Mouse (Mus musculus) cerebellum, adult 18-20 months (tissue): ENCODE measurements at regions not wholly inside any gene's neighbourhood (a gene's known extent, or its start where the extent isn't known, plus 50 kb on each side); places are given as distances from the start of the nearest gene placed in this dataset.

Source experiments
- DNase-seq, 2 experiments: peaks; one replicate each; pipeline ENCODE4 v3.0.0; 2021

DNA sequence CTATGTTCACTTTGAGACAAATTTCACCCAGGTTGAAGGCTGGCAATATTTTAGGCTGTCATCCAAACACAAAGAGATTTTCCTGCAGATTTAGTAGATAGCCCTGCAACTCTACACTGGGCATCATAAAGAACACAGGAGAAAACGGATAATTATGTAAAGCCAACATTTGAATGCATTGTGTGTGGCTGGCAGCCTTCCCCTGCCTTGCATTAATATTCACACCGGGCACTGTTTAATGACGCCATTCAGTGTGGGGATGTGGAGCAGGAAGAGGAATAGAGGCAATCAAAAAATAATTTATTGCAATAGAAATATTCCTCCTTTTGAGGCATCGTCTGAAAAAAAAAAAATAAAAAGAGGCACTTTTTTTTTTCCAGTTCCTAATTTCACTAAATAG lies 105.7 kb downstream of the Samd5 start:
- DNase-seq: no peak

DNA sequence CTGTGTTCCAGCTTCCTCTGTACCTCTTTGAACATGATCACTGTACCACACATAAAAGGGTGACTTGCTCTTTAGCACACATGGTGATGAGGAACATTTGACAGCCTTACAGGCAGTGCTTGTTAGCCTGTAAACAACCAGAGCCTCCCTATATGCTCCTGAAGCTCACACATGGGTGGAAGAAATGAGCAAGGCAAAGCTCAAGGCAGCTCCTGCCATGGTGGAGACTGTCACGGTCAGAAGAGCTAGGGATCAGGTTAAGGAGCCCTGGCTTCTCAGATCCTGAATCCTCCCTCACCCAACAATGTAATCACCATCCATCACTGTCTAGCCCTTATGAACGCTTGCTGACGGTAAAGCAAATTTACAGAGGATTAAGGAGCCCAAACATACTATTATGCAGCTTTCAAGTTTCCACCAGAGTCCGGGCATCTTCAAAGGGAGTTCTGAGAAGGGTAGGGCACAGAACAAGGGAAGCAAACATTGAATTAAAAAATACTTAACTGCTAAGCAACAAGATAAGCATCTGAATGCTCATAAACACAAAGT lies 117.4 kb downstream of the Samd5 start:
- DNase-seq: no peak

DNA sequence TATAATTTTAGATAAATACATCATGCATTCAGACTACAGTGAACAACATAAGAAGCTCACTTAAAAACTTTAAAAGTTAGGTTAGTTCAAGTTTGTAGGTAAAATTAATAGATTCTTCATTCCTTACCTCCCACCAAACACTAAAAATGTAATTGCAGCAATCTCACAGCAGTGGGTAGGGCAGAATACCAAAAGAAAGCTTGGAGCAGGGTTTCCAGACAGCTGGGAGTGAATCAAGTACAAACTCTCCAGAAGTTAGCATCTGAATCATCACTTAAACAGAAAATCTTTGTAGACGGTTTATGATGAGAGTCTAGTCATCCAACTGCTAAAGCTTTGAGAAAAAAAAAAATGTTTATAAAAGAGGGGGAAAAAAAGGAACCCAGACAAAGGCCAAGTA lies 117.9 kb downstream of the Samd5 start:
- DNase-seq: no peak

DNA sequence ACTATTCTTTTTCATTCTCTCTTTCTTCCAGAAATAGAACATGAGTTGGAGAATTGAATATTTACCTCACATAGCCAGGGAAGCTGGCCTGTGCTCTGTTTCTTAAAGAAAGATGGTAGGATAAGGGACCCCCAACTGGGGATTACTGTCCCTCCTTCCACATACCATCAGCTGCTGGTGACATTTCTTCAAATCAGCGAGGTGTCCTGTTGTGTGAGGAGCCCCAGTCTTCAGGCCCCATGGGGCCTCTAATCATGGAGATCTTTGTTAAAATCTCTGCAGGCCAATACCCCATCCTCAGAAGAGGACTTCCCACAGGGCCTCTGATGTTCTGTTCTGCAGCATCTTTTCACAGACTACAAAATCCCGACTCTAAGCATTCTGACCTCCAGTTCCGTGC lies 121.1 kb downstream of the Samd5 start:
- DNase-seq: no peak

DNA sequence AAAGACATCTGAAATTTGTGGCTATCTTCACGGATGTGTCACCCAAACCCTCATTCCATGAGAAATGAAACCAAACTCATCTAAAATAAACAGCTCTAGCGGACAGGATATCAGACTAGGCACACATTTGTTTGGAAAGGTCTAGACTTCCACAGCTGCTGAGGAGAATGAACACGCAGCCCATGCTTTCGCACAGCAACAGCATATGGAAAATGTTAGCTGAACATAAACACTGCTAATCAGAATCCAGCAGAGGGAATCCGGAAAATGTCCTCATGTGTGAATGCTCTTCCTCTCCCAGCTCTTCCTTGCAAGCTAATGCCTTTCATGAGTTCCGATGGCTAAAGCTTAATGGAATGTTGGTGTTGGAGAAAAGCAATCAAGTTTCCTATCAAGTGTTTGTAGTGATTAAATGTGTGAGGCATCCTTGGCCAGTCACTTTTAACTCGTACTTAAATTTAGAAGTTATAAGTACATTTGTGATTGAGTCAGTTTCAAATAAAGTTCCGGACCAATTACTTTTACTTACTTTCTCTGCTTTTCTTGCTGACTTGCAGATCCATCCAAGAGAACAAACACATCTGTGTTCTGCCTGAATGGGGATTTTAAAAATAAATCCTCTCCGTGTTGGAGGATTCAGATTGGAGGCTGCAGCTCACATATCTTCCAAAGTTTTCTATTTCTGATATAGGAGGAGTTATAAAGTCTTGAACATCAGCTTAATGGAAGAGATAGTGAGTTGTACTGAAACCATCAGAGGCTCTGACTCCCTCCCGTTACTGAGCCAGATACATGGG lies 124.9 kb downstream of the Samd5 start:
- no peak for DNase-seq

DNA sequence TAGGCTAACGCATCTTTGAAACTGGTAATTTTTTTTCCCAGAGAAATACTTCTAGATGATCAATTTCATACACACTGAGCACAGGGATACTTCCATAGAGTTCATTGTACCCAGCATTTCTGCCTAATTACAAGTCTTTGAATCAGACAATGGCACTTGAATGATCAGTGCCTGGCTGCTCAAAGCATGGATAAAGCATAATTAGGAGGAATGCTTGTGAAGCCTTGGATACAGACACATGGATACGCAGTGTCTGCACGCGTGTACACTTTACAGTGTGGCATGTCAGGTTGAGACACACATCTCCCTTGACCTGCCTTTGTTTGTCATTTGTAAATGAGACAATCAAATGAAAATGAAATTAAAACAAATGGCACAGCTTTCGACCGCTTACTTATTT lies 129.2 kb downstream of the Samd5 start:
- no peak for DNase-seq

DNA sequence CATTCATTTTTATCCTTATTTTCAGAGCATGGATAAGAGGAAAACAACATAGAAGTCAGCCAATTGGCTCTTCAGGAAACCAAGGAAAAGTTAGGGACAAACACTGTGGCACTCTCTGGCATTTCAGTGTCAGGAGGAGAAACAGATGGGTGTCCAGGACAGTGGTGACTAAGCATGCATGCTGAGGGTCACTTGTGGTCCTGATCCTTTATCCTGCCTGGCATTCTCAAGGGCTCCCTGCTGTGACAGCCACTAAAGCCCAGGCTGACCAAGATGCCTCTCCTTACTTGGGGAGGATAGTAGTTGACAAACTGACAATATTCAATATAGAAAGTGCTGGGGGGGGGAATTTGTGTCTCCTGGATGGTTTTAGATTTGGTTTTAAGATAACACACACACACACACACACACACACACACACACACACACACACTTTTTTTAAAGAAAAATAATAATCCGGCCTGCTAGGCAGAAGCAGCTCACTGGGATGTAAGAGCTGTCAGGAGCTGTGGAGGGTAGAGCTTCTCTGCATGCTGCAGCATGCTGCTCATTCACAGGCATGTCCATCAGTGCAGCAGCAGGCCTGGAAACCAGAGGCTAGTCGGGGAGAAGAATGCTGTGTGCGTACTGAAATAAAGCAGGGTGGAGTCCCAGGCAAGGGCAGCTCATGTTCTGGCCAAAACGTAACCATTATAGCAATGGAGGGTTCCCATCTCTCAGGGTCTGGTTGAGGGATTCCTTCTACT lies 130.8 kb downstream of the Samd5 start:
- no peak for DNase-seq

DNA sequence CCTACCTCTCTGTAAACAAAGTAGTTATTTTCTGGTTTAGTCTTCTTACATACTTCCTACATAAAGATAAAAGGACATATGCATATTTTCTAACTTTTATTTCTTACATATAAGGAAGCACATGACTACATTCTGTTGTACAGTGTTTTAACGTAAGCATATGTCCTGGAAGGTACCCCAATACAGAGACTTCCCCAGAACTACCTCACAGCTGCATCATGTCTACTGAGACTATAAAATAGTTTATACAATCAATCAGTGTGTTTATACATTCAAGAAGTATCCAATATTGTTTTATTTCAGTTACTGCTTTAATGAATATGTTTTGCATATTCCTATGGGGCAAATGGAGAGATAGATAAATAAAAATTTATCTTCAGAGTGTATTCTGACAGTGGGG lies 133.4 kb downstream of the Samd5 start:
- no peak for DNase-seq

DNA sequence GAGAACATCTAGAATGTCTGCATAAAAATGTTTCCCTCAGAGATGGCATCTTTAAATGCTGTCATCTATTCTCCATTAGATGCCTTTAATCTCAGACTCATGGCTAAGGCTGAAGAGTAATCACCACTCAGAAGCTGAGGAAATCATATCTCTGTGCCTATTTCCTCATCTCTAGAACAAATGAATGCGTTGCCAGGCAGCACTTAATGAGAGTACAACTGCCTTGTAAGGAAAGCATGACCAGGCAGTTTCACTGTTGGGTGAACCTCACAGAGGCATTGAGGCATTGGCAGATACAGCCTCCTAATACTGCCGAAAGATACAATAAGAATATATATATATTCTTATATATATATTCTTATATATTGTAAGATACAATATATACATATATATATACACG lies 137.3 kb downstream of the Samd5 start:
- DNase-seq: no peak

DNA sequence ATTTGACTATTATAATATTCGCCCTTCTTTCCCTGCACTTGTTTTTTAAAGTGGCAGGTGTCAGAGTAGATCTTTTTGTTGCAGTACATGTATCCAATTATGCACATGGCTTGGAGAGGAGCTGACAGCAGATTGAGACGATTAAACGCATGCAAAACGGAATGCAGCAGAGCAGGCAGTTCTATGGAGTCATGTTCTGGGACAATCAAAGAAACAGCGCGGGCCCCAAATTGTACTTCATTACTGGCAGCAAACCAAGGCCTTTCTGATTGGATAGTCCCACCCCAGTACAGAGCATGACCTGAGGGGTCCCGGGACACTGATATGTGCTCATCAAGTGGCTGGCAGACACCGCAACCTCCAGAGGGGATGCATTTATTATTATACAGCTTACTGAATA lies 140.5 kb downstream of the Samd5 start:
- DNase-seq: no peak

DNA sequence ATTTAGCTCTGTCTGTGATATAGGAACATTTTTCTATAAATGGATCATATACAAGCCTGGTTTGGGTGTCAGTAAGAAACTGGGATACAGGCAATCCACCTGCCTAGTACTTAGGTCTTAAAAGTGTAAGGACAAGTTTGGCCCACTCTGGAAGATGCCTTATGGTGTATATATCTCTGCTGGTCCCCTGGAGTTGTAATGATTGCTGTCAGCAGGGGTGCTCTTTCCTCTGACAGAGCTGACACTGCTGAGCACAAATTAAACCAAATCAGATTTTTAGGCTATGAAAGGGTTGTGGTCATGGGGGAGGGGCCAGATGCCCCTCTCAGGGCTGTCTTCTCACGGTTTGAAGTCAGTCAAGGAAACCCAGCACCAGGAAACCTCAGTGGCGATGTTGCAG lies 141.7 kb downstream of the Samd5 start:
- DNase-seq: no peak

DNA sequence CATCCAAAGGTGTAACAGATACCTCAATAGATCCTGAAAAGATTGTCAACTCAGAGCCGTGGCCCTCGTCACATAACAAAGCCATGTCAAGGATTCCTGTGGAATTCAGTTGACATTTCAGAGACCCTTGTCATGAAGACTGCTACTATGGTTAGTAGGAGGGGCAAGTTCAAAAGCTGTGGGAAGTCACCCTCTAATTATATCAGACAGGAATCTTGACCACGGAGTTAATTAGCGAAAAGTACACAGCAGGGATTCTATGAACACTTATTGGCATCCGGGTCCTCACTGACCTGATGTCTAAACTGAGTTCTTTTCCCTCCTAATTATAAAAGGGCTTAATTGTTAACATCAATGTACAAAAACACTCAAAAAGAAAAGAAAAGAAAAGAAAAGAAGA lies 143.1 kb downstream of the Samd5 start:
- DNase-seq: no peak

DNA sequence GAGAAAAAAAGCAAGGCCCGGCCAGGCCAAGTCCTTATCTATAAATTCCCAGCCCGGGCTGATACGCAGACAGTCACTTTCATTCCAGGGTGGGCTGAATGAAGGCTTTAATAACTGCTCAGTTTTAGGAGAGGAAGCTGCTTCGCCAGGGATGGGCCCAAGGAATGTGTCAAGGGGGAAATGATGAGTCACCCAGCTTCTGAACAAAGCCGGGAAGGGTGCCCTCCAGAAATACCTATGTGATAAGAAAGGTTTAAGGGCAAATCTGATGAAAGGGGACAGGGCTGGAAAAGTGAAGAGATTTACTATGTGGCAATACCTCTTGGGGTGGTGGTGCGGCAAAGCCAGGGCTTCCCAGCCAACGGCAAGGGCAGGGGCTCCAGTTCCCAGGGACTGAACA lies 145.6 kb downstream of the Samd5 start:
- no peak for DNase-seq

DNA sequence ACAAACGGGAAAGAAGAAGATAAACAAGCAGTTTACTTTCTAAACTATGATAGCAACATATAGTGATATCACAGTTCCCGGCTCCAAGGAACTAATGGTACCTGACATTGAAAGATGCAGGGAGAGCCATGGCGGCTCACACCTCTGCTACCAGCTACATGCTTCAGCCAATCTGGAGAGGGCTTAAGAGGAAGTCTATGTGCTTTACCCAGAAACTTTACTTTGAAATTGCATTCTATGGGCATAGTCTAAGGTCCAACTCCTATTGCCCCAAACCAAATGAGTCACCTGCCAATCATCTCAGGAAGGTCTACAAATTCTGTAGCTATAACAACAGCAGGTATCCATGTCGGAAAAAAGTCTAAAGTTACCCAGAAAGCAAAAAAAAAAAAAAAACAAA lies 146.9 kb downstream of the Samd5 start:
- no peak for DNase-seq

DNA sequence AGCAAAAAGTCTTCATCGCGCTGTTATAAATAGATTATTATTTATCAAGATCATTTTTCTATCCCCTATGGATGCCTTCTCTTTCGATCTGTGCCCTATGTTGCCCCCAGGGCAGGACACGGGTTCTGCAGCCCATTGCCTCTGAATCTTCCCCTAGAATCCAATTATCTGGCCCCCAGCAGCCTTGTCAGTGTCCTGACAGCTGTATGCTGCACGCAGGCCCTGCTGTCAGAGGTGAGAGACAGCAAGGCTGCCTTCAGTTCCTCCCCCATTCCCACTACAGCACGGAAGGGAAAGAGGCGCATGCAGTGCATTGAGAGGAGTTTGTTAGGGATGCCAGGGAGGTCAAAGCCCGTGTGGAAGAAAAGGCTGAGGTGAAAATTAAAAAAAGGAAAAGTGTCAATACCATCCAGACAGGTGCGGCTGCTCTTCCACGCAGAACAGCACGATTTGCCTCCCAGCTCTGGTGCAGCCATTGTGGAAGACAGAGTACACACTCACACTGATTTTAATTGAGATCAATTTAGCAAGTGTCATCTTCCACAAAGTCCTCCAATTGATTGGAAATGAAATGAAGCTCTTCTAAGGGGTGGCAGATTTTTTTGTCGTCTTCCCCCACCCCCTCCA lies 165.1 kb downstream of the Samd5 start:
- no peak for DNase-seq

DNA sequence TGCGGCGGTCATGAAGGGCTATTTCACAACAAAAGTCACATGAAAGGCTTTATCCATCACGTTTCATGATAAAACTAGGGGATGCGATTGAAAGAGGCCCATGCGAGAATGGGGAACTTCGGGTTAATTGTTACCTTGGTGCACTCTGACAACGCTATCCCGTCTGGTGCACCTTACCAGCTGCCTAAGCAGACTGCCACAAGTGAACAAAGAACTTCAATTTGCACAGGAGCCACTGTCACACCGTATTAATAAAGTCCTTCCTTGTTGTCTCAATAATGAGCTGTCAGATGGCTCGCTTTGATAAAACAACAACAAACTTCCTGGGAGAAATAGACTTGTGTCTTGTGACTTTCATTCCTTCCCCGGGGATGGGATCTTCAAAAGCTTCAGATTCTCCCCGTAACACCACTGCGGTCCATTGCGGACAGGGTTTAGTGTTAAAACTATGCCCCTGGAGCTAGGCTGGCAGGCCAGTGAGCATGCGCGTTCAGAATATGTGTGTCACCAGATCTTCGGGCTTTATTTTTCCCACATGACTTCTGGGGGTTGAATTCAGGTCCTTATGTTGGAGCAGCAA lies 165.8 kb downstream of the Samd5 start:
- DNase-seq: no peak

DNA sequence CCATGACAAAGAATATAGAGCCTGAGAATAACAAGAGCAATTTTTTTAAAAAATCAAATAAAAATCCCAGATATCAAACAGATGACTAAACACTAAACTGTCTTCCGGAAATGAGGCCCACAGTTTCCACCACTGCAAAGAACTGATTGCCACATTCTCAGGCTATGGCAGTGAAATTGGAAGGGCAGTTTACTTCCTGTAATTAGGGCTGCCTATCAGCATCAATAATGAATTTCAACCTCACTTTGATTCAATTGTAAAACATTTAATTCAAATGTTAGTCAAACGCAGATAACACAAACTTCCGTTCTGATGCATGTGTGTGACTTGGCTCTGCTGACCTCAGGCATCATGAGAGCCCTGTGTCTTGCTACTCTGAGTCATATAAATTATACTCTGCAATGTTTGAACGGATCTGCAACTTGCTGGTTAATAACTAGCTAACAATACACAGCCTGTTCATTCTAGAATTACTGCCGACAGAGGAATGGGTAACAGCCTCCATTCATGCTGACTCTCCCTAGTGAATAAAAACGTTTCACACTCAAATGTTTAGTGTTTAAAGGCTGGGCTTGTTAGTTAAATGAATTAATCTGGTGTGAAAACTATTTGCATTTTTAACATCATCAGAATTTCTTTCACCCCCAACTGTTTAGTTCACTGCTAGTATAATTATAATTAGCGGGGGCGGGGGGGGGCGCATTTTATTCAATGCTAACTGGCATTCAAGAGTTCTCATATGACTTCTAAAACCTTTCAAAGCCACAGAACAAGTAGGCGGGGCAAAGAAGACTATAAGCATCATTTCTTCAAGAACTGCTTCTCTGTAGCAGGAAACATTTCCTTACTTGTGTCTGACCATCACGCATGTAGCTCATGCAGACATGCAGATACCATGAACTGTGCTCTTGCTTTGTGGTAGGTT lies 171.2 kb downstream of the Samd5 start:
- no peak for DNase-seq

DNA sequence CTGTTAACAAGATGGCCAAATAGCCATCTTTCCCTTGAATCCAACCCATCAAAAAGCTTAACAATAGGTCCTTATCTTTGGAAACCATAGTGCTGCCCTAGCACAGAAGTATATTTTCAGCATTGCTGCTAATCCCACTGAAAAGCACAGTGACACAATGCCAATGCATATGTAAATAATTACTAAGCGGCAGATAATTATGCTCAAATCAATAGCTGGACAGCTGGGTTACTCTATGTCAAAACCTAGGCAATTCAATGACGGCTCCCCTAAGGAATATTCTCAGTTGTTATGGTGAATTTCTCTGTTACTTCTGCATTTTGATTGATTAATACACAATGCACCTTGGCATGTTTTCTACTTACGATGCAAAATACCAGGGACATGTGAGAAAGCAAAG lies 176.5 kb downstream of the Samd5 start:
- no peak for DNase-seq

DNA sequence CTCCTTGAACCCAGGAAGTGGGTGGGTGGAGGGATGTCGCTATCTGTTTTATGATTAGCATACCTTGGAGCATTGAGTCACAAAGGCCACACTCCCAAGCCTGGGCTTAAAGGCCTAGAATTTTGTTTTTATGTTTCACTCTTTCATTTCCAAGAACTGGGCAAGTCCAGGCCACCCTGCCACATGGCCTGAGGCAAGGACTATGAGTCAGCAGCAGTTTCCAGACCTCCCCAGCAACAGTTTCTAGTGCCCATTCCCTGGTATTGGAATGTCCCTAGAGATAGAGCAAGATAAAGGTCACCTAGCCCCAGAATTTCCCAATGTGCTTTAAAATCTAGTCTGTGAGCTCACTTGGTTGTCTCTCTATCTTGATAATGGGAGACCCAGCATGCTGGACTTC lies 178.0 kb downstream of the Samd5 start:
- no peak for DNase-seq

DNA sequence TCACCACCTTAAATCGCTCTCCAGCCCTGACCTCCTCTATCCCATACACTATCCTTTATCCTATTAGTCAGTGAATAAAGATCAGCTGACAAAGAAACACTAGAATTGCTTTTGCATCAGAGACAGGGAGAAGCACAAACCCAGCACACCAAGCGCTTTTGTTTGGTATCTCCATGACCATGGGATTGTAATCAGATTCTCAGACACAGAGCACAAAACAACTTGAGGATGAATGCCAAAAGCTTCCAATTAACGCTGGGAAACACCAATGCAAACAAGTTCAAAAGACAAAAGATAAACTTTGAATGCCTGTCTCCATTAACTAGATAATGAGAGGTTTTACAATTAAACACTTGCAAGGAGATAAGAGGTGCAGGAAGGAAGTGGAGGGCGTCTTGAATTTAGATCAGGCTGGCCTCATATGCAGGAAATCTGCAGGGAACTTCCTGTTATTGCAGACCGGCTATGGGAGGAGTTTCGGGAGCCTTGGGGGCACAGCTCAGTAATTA lies 179.8 kb downstream of the Samd5 start:
- DNase-seq: no peak

DNA sequence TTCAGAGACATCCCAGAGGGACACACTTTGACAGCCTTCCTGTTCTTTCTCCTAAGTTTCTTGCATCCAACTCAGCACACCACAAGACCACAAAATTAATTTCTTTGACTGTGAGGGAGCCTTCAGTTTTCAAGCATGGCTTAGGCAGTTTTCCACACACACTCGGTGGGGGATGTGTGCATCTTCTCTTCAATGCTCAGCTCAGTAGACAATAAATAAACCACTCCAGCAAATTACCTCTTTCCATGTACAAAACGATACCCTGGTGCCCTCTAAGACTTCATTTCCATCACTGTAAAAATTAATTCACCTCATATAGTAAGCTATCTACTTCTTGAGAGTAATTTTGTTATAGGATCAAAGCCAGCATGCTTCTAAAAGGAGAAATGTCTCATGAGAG lies 184.6 kb downstream of the Samd5 start:
- no peak for DNase-seq

DNA sequence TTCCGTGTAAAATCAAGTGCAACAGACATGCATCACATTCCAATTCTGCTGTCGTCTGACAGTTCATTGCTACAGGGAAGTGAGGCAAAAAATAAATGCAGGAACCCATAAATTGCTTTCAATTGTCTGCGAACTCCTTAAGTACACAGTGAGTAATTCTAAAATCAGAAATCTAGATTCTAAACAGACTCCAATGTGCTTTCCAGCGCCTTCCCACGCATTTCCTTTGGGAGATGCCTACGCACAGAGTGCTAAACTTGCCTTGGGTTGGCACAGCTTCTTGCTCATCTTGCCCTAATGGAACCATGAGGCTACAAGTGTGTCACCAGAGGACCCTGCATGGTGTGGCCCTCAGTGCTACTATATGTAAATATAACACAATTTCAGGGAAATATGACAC lies 212.6 kb downstream of the Samd5 start:
- no peak for DNase-seq
